In genomic region chr6:127577688-127578087, GRCm38 (mm10) we compare ENCODE assay signal across 19 mouse cellular contexts. TPM values are rescaled to one million over a fixed set of nuclear protein-coding genes. Genes with fewer than 3 reads are reported as not detected.
DNase-seq lines count a peak whose midpoint lies in the region; ATAC-seq lines count a peak whose summit lies in the region.
"Had no signal": no experiment of that assay in that cellular context is flagged by ENCODE, and none has a peak within 500 bp of the region (broad histone marks: within the 10 kb centered on the region; RNA-seq: fewer than 3 reads in every experiment).

No protein-coding gene starts in this region.

- H3K4me2 ChIP-seq in liver, embryonic 12.5 days = peak overlapping the region; percentile 43
- H3K4me2 ChIP-seq: hindbrain, embryonic 15.5 days; midbrain, embryonic 13.5 days; neural tube, embryonic 13.5 days had no signal

- peak overlapping the region; percentile 20 for H3K4me3 ChIP-seq in megakaryocyte, embryonic 14.5 days (replicated peaks)
- H3K4me3 ChIP-seq in liver, embryonic 12.5 days = peak overlapping the region; percentile 17
- H3K4me3 ChIP-seq: gastrocnemius, adult 2 months; heart, embryonic 10.5 days; hindbrain, embryonic 15.5 days; midbrain, embryonic 13.5 days; neural tube, embryonic 13.5 days had no signal

- DNase-seq in thymus, postnatal 0 days (ENCODE audit: low spot score) = no peak
- DNase-seq in T-cell, adult 2 months (ENCODE audit: low spot score) = no peak
- DNase-seq: B cell, adult 2 months; cerebellum, adult 9-11 months; gastrocnemius, adult 2 months; kidney, adult 11 months; lung, adult 2 months; lung, postnatal 36 days; right cerebral cortex, adult 18-20 months; thymus, adult 2 months had no signal

- no peak for ATAC-seq in megakaryocyte, adult 5-6 weeks (ENCODE audit: poor library complexity, severe bottlenecking)
- peak; percentile 52 for ATAC-seq in common myeloid progenitor, adult 5-6 weeks (replicated peaks; ENCODE audit: low read depth, poor library complexity, severe bottlenecking)
- ATAC-seq in liver, embryonic 12.5 days = peak; percentile 90
- ATAC-seq in megakaryocyte-erythroid progenitor cell, adult 5-6 weeks (replicated peaks; ENCODE audit: low FRiP score, low TSS enrichment, poor library complexity, severe bottlenecking) = peak; percentile 91
- ATAC-seq: midbrain, embryonic 13.5 days had no signal

- peak overlapping the region; percentile 82 for H3K27ac ChIP-seq in liver, embryonic 12.5 days
- H3K27ac ChIP-seq: gastrocnemius, adult 2 months; heart, embryonic 10.5 days; hindbrain, embryonic 15.5 days; midbrain, embryonic 13.5 days; neural tube, embryonic 13.5 days had no signal

- 13% methylated on average over 4 of the region's 4 CpGs for WGBS in liver, embryonic 12.5 days (ENCODE audit: insufficient replicate concordance)

- peaks cover 2% of the 10 kb centered on the region for H3K27me3 ChIP-seq in megakaryocyte, embryonic 14.5 days (replicated peaks)
- no peaks in the 10 kb centered on the region for H3K27me3 ChIP-seq in liver, embryonic 12.5 days (replicated peaks)
- H3K27me3 ChIP-seq: hindbrain, embryonic 15.5 days; midbrain, embryonic 13.5 days had no signal

- peaks cover 71% of the 10 kb centered on the region for H3K4me1 ChIP-seq in megakaryocyte, embryonic 14.5 days
- peaks cover 59% of the 10 kb centered on the region for H3K4me1 ChIP-seq in liver, embryonic 12.5 days

- 0 out of 2 replicates have a peak overlapping the region, but pooled peaks have one; percentile 39 for H3K9ac ChIP-seq in liver, embryonic 12.5 days
- H3K9ac ChIP-seq: hindbrain, embryonic 15.5 days; midbrain, embryonic 13.5 days; neural tube, embryonic 13.5 days had no signal

- peaks cover 28% of the 10 kb centered on the region for H3K36me3 ChIP-seq in megakaryocyte, embryonic 14.5 days (replicated peaks; ENCODE audit: low read length)
- H3K36me3 ChIP-seq in liver, embryonic 12.5 days = no peaks in the 10 kb centered on the region
- H3K36me3 ChIP-seq: heart, embryonic 10.5 days; hindbrain, embryonic 15.5 days; midbrain, embryonic 13.5 days; neural tube, embryonic 13.5 days had no signal

- H3K9me3 ChIP-seq in megakaryocyte, embryonic 14.5 days = no peaks in the 10 kb centered on the region
- no peaks in the 10 kb centered on the region for H3K9me3 ChIP-seq in liver, embryonic 12.5 days (replicated peaks)
- H3K9me3 ChIP-seq: heart, embryonic 10.5 days; hindbrain, embryonic 15.5 days; midbrain, embryonic 13.5 days; neural tube, embryonic 13.5 days had no signal

RNA-seq across cellular contexts. Expression of gene Cracr2a, which starts 16.6 kb away (rescaled TPM):
- 0.21 and 0.49 TPM in 2 replicates for polyA plus RNA-seq in megakaryocyte, embryonic 14.5 days (2012; ENCODE audit: insufficient read depth, low replicate concordance)
- 6.2 and 7.6 TPM in 2 replicates for total RNA-seq in megakaryocyte, adult 5-6 weeks (2015)
- 8.0 and 12.6 TPM in 2 replicates for total RNA-seq in megakaryocyte, adult 5-6 weeks (2017)
- total RNA-seq in common myeloid progenitor, adult 5-6 weeks (2017) = 6.4 and 11.6 TPM in 2 replicates
- polyA plus RNA-seq in liver, embryonic 12.5 days (2016; fragmentation: Nextera tagmentation; extraction: Ambion mirVana) = 1.3 and 1.7 TPM in 2 replicates
- 6.5 and 8.9 TPM in 2 replicates for total RNA-seq in megakaryocyte-erythroid progenitor cell, adult 5-6 weeks (2014; fragmentation: Nextera tagmentation)
- total RNA-seq in megakaryocyte-erythroid progenitor cell, adult 5-6 weeks (2017) = 5.2 and 8.8 TPM in 2 replicates
- polyA plus RNA-seq in thymus, postnatal 0 days (2015; fragmentation: Nextera tagmentation; extraction: Ambion mirVana) = 2.0 and 2.7 TPM in 2 replicates
